Mouse (Mus musculus) lung, postnatal 0 days (tissue): ENCODE measurements at regions not wholly inside any gene's neighbourhood (a gene's known extent, or its start where the extent isn't known, plus 50 kb on each side); places are given as distances from the start of the nearest gene placed in this dataset.

Experiments used
- CTCF ChIP-seq: IDR thresholded peaks from 2 replicates; pipeline ENCODE4 v1.5.1; 2016; ENCODE audit warnings: antibody characterized with exemption, mild to moderate bottlenecking
- EP300 ChIP-seq: IDR thresholded peaks from 2 replicates; pipeline ENCODE4 v1.6.1; 2016; ENCODE audit warnings: antibody characterized with exemption, mild to moderate bottlenecking, control low read depth

DNA sequence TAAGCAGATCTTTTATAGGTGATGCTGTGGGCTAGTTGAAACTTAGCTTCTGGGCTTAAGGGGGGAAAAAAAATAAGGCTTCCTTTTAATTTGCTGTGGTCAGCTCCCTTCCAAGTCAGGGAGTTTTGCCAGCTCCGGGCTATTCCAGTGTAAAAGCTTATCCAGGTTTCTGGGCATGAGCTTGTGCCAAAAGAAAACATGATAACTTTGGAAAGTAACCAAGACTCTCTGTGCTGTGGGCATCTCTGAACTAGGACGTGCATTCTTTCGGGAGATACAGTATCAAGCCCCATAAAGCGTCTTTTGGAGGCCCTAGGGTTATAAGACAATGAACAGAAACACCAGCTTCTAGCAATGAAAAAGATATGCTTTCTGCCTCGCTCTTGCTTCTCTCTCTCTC is 114.6 kb upstream of the Dyrk2 start:
- TF ChIP-seq EP300 (no peak), CTCF (no peak)
